Mouse (Mus musculus) lung, adult 2 months (tissue): ENCODE results near the gene Arrdc3. TPM values are rescaled to one million over a fixed set of nuclear protein-coding genes. Genes with fewer than 3 reads are reported as not detected.
"Not testable (repeated sequence)": the region's sequence is repeated elsewhere in the genome, so short reads cannot be mapped to it uniquely, and the experiment has no call there.

Experiments
- DNase-seq: peaks from one replicate; pipeline ENCODE4 v3.0.0; 2022
- H3K4me1 ChIP-seq: fragments of 200-500 bp; 2 replicates; pipeline ENCODE4 v1.6.1; 2011; ENCODE audit warnings: low read length; ENCODE audit not compliant: control insufficient read depth, insufficient read depth
- H3K4me3 ChIP-seq: fragments of 200-500 bp; replicated peaks from 2 replicates; pipeline ENCODE3; 2011; ENCODE audit warnings: low read depth, mild to moderate bottlenecking, control low read depth, low read length; ENCODE audit errors: extremely low read depth
- CTCF ChIP-seq: fragments of 200-500 bp; IDR thresholded peaks from 2 replicates; pipeline ENCODE4 v1.5.1; 2011; ENCODE audit warnings: mild to moderate bottlenecking, low read length, control low read depth; ENCODE audit not compliant: insufficient read depth
- POLR2A ChIP-seq: fragments of 200-500 bp; IDR thresholded peaks from 2 replicates; pipeline ENCODE4 v1.6.1; 2011; ENCODE audit warnings: low read depth, mild to moderate bottlenecking, control low read depth, low read length, borderline replicate concordance; ENCODE audit errors: extremely low read depth
- WGBS: fragments of 180-500 bp; shearing (Covaris S2); methylation state at CpG from one replicate; pipeline ENCODE4 v1.1.7; 2018; 5-methylcytosine and 5-hydroxymethylcytosine counted together
- polyA plus RNA-seq: library from polyadenylated mRNA; depleted of rRNA; stranded (reverse); fragments of >200 nt; gene quantifications from 2 replicates; pipeline ENCODE4 v1.2.3, GENCODE M21; 2012

Gene Arrdc3
- polyA plus RNA-seq, 1 experiment = 81.7 TPM

DNA sequence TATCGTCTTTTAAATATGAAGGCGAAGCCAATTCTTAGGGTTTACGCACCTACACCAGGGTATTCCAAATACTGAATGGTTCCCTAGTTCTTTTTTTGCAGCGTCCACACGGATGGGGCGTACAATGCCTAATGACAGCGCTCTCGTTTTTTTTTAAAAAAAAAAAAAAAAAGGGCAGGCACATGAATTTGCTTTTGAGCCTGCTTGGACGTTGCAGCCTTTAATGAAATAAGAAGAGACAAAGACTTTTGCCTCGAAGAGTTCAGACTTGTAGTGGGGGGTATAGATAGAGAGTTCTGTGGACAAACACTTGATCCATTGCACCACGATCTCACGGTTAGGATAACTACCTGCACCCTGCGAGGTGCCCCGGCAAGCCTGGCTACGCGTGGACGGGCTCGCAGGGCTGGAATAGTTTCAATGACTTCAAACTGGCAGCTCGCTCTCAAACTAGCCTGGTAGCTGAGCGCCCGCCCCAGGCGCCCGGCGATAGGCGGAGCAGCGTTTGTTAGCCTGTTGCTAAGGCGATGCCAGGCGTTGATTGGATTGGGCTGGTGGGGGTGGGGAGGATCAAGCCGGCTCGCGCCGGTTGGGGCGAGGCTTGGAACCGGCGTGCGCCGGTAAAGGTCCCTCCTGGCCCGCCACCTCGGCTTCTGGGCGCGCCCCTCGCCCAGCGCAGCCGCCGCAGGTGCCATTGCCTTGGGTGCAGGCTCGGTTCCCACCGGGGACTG lies 2.1 kb downstream of the Arrdc3 start:
- TF ChIP-seq CTCF (no peak), POLR2A (peak; percentile 81; the same call in 1 of the 2 replicates)
- under 1% methylated on average over 47 of the region's 47 CpGs for WGBS
- H3K4me3 ChIP-seq = peak overlapping the region; percentile 93
- peak; percentile 91 for DNase-seq
- H3K4me1 ChIP-seq = peaks cover 3% of the 10 kb centered on the region

DNA sequence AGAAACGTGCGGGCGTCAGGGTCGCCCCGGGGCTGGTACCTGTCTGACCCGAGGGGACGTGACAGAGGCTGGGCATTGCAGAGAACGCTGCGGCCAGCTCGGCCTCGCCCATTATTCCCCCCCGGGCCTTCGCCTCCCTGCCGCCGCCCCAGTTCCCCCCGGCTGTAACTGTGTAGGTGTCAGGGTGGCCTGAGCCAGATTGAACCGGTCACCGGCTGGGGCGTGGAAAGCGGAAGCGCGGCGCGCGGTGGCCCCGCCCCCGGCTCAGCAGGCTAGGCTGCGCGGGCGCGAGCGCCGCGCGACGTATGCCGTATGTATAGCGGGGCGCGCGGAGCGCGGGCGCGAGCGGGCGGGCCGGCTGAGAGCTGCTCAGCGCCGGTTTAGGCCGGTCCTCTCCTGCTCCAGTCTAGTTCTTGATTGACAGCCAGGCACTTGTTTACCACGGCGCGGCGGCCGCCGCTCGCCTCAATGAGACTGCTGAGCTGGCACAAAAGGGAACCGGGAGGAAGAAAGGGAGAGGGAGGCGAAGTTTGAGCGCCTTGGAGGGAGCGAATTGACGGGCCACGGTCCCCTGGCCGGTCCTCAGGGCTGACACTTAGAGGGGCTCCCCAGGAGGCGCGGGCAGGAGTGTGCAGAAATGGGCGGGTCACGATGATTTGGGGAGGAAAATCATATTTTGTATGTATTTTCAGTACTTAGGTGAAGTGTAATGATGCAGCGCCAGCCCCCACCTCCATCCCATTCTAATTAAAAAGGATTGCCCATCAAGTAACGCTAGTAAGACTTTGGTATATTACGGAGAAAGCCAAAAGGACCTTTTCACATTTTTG lies 2.9 kb downstream of the Arrdc3 start:
- TF ChIP-seq POLR2A (peak; percentile 62; the same call in 1 of the 2 replicates), CTCF (no peak)
- peak; percentile 93 for DNase-seq
- peak overlapping the region; percentile 76 for H3K4me3 ChIP-seq
- H3K4me1 ChIP-seq = peaks cover 3% of the 10 kb centered on the region
- 1% methylated on average over 72 of the region's 72 CpGs for WGBS

DNA sequence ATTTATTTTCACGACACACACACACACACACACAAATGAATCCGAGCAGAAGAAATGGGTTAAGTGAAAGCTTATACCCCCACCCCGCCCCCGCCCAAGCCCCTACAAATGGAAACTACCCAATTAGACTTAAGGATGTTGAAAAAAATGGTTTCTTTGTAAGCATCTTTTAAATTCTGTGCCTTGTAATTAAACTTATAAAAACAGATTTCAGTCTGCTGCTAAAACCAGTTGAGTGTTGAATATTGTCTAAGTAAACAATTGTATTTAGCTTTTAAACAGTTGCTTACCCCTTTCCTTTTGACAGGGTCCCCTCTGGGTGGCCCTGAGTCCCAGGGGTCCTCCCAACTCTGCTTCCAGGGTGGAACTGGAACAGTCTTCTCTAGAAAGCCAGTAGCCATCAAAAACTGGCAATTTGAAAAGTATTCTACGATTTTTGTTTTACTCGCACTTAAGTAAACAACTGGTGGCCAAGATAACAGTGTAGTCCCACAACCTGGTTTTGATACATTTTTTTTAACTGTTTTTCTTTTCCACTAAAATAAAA lies 3.6 kb downstream of the Arrdc3 start:
- peaks cover 3% of the 10 kb centered on the region for H3K4me1 ChIP-seq
- WGBS = 9% methylated on average over 6 of the region's 6 CpGs
- H3K4me3 ChIP-seq = peak overlapping the region; percentile 76
- no peak for TF ChIP-seq POLR2A
- no peak for TF ChIP-seq CTCF
- DNase-seq = no peak

DNA sequence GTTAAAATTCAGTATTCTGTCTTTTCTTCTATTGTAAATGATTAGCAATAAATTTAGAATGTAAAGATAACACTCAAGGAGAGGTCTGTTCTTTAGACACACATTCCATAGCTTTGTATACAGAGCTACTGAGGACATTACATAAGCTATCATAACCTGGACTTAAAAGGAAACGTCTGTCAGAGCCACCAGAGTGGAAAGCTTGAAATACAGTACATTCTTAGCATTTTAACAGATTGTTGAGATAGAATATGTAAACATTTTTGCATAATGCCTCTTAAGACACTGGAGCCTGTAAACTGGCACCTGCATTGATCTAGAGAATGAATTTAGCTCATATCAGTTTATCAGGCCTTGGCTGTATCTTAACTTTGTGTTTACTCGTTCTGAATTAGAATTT lies 4.7 kb downstream of the Arrdc3 start:
- WGBS = 36% methylated on average over 2 of the region's 2 CpGs
- H3K4me1 ChIP-seq = no peaks in the 10 kb centered on the region; the same call in 1 of the 2 replicates
- no peak for DNase-seq
- TF ChIP-seq CTCF (no peak), POLR2A (no peak)
- H3K4me3 ChIP-seq = no peak overlapping the region

DNA sequence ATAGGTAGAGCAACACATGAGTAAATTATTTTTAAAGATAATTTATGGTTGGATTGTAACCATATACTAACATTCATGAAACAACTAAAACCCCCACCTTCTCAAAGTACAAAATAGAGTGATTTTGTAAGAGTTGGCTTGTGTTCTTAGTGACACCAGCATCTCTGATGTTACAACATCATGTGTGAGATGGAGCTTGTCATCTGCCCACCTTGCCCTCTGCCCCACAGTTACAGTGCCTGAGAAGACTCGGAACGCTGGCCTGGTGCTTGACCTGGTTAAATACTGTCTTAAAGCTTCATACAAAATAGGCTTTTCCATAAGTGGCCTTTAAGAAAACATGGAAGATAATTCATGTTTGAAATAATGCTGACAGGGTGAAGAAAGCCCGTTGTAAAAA lies 11.7 kb downstream of the Arrdc3 start:
- H3K4me1 ChIP-seq, DNase-seq, H3K4me3 ChIP-seq: not testable (repeated sequence)
- 71% methylated on average over 3 of the region's 3 CpGs for WGBS

DNA sequence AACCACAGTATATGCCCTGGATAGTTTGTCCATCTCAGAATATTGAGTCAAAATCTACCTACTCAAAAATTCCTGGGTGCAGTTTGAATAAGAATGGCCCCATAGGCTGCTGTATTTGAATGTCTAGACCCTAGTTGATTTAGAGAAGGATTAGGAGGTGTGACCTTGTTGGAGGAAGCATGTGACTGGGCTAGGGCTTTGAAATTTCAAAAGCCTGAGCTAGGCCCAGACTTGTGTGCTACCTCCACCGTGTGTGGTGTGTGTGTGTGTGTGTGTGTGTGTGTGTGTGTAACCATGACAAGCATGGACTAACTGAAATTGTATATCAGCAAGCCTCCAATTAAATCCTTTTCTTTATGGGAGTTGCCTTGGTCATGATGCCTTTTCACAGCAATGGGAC lies 14.2 kb downstream of the Arrdc3 start:
- Histone ChIP-seq H3K4me3 (no peak overlapping the region), H3K4me1 (peaks cover 3% of the 10 kb centered on the region; the same call in 1 of the 2 replicates)
- DNase-seq = no peak
- WGBS = 52% methylated on average over 1 of the region's 1 CpGs
- no peak for TF ChIP-seq POLR2A
- TF ChIP-seq CTCF = no peak

DNA sequence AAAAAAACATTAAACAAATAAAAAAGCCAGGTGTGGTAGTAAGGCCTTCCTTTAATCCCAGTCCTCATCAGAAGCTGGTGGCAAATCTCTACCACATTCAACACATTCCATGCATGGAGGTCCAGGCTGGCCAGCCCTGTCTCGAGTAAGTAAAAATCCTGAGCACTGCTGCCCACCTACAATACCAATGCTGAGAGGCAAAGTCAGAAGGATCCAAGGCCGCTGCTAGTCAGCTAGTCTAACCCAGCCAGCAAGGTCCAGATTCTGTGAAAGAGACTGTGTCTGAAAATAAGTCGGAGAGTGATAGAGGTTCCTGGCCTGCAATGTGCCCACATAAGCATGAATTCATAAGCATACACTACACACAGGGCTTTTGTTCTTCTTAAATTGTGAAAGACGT lies 14.9 kb downstream of the Arrdc3 start:
- Histone ChIP-seq H3K4me3 (no peak overlapping the region), H3K4me1 (peaks cover 3% of the 10 kb centered on the region; the same call in 1 of the 2 replicates)
- WGBS = 91% methylated on average over 4 of the region's 4 CpGs
- TF ChIP-seq POLR2A (no peak), CTCF (no peak)
- DNase-seq = no peak

DNA sequence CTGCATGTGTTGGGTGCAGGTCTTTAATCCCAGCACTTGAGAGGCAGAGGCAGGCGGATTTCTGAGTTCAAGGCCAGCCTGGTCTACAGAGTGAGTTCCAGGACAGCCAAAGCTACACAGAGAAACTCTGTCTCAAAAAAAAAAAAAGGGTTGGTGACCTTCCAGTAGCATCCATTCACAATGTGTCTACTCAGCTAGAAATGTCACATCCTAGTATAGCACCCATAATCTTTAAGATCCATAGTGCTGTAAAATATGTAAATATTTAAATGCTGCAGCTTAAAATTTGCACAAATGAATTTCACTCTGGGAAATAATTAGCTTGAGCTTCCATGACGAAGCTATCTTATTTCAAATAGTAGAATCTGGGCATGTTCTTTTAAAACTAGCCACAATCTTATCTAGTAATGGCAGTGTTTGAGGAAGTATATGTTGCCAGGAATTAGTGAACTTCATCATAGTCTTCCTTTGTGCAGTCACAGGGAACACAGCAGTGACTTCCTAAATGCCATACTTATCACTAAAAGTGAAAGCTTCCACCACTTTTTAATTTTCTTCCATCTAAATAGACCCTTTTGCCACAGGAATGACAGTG lies 16.3 kb downstream of the Arrdc3 start:
- no peak for TF ChIP-seq CTCF
- TF ChIP-seq POLR2A = no peak
- Histone ChIP-seq H3K4me1 (no peaks in the 10 kb centered on the region), H3K4me3 (no peak overlapping the region)
- WGBS = 67% methylated on average over 2 of the region's 2 CpGs
- DNase-seq = no peak

DNA sequence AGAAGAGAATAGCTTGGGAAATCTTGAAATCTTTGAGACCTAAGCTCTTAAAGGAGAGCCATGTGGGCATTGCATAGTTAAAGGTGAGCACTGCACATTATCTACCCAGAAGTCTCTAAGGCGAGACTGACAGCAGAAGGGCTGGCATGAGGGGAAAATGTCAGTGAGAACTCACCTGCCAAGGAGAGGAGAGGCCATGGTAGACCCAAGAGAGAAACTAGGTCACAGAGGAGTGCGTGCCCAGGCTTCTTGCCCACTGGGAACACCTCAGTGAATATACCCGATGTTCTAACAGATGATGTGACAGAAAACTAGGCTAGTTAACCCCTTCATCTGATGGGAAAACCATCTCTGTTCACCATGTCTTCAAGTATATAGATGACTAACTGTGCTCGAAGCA lies 18.2 kb downstream of the Arrdc3 start:
- H3K4me1 ChIP-seq = no peaks in the 10 kb centered on the region
- no peak overlapping the region for H3K4me3 ChIP-seq
- no peak for DNase-seq
- 83% methylated on average over 4 of the region's 4 CpGs for WGBS
- no peak for TF ChIP-seq POLR2A
- TF ChIP-seq CTCF = no peak

DNA sequence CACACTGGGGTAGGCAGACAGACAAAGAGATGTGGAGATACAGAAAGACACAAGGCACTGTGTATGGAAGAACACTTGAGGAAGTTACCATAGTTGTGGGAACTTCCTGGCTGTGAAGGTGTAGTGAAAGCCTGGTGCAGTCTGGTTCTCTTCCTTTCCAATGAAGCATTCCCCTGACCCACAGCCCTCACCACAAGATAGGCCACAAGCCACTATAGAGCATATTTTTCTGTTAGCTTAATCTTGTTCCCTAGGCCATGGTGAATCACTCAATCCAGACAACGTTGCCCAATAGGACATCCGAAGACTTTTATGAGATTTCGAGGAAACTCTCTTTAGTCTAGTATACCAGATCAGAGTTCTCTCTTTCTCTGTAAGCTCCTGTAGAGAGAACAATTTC lies 19.6 kb downstream of the Arrdc3 start:
- Histone ChIP-seq H3K4me3 (no peak overlapping the region), H3K4me1 (no peaks in the 10 kb centered on the region)
- TF ChIP-seq CTCF (no peak), POLR2A (no peak)
- no peak for DNase-seq
- 87% methylated on average over 3 of the region's 3 CpGs for WGBS
